Mouse (Mus musculus) midbrain, embryonic 16.5 days (tissue): ENCODE data around the gene Usp33. TPM values are rescaled to one million over a fixed set of nuclear protein-coding genes. Genes with fewer than 3 reads are reported as not detected.

ENCODE experiments used
- ATAC-seq: fragments of 200-750 bp; cut with Nextera tagmentation; 2 replicates; pipeline ENCODE4 v1.8.0; 2017; ENCODE audit warnings: moderate TSS enrichment
- H3K27ac ChIP-seq: fragments of 300-500 bp; sonication (generic); 2 replicates; pipeline ENCODE4 v1.5.1; 2014; ENCODE audit warnings: mild to moderate bottlenecking, low read length, mixed read lengths
- H3K27me3 ChIP-seq: fragments of 300-500 bp; sonication (generic); 2 replicates; pipeline ENCODE4 v1.6.1; 2014; ENCODE audit warnings: low read depth, low read length, mixed read lengths; ENCODE audit not compliant: control insufficient read depth, insufficient read depth
- H3K36me3 ChIP-seq: fragments of 300-500 bp; sonication (generic); 2 replicates; pipeline ENCODE4 v1.6.1; 2014; ENCODE audit warnings: mild to moderate bottlenecking, low read length, moderate library complexity, mixed read lengths; ENCODE audit not compliant: control insufficient read depth, insufficient read depth
- H3K4me1 ChIP-seq: fragments of 300-500 bp; sonication (generic); 2 replicates; pipeline ENCODE4 v1.6.1; 2014; ENCODE audit warnings: mild to moderate bottlenecking, low read length, mixed read lengths; ENCODE audit not compliant: control insufficient read depth, insufficient read depth
- H3K4me2 ChIP-seq: fragments of 300-500 bp; sonication (generic); 2 replicates; pipeline ENCODE4 v1.6.1; 2014; ENCODE audit warnings: mild to moderate bottlenecking, low read length, mixed read lengths
- H3K4me3 ChIP-seq: fragments of 300-500 bp; sonication (generic); 2 replicates; pipeline ENCODE4 v1.5.1; 2014; ENCODE audit warnings: low read depth, mild to moderate bottlenecking, low read length, moderate library complexity, mixed read lengths
- H3K9ac ChIP-seq: fragments of 300-500 bp; sonication (generic); 2 replicates; pipeline ENCODE4 v1.6.1; 2014; ENCODE audit warnings: low read depth, low read length, mixed read lengths
- H3K9me3 ChIP-seq: fragments of 300-500 bp; sonication (generic); replicated peaks from 2 replicates; pipeline ENCODE4 v1.6.1; 2014; ENCODE audit warnings: mild to moderate bottlenecking, low read length, mixed read lengths; ENCODE audit not compliant: control insufficient read depth, poor library complexity, severe bottlenecking
- WGBS: fragments of 180-500 bp; shearing (Covaris S2); extraction: QIAGEN DNeasy Blood & Tissue Kit; methylation state at CpG from one replicate; pipeline ENCODE4 v1.1.7; 2014; 5-methylcytosine and 5-hydroxymethylcytosine counted together
- polyA plus RNA-seq: library from polyadenylated mRNA; unstranded; fragments of >200 nt; fragmentation: Nextera tagmentation; extraction: Ambion mirVana; gene quantifications from 2 replicates; pipeline ENCODE4 v1.2.1, GENCODE M21; 2015

The Usp33 gene
- polyA plus RNA-seq, 1 experiment from 2014 or later, result 102 TPM

- under 1% methylated on average over 52 of the region's 108 CpGs for WGBS
- Histone ChIP-seq H3K27ac (peak within 1 kb of the TSS; percentile 99), H3K9ac (peak within 1 kb of the TSS; percentile 93), H3K4me3 (peak within 1 kb of the TSS; percentile 74), H3K4me1 (peaks cover 20% of the 10 kb centered on the region), H3K27me3 (no peaks in the 10 kb centered on the region), H3K9me3 (no peaks in the 10 kb centered on the region), H3K36me3 (no peaks in the 10 kb centered on the region), H3K4me2 (peak within 1 kb of the TSS; percentile 67)
- peak; percentile 94 for ATAC-seq
Measured at GRCm38 (mm10) chr3:152395350-152396277, 49.3 kb downstream of the Usp33 start, which contains the start of gene Zzz3. Gene Zzz3, plus strand, starts transcription at chr3:152395473.

- ATAC-seq, result peak; percentile 92
- WGBS, result 0% methylated on average over 65 of the region's 102 CpGs
Measured at GRCm38 (mm10) chr3:152396278-152396987, 50.2 kb downstream of the Usp33 start.

GRCm38 (mm10) chr3:152396988-152397314 is 50.7 kb downstream of the Usp33 start:
- Histone ChIP-seq H3K4me3 (peak overlapping the region; percentile 74), H3K4me2 (peak overlapping the region; percentile 70), H3K9ac (peak overlapping the region; percentile 93), H3K27me3 (no peaks in the 10 kb centered on the region), H3K9me3 (no peaks in the 10 kb centered on the region), H3K4me1 (peaks cover 20% of the 10 kb centered on the region), H3K27ac (peak overlapping the region; percentile 99), H3K36me3 (no peaks in the 10 kb centered on the region)
- under 1% methylated on average over 10 of the region's 10 CpGs for whole genome bisulfite sequencing
- ATAC-seq, result no peak

More at GRCm38 (mm10) chr3:152396278-152396987, 50.2 kb downstream of the Usp33 start:
- H3K4me1 ChIP-seq, result peaks cover 20% of the 10 kb centered on the region
- peak overlapping the region; percentile 93 for H3K9ac ChIP-seq
- peak overlapping the region; percentile 99 for H3K27ac ChIP-seq
- H3K4me3 ChIP-seq, result peak overlapping the region; percentile 74
- H3K27me3 ChIP-seq, result no peaks in the 10 kb centered on the region
- H3K36me3 ChIP-seq, result no peaks in the 10 kb centered on the region
- H3K9me3 ChIP-seq, result no peaks in the 10 kb centered on the region
- peak overlapping the region; percentile 70 for H3K4me2 ChIP-seq

- H3K9ac ChIP-seq, result peak overlapping the region; percentile 93
- H3K27ac ChIP-seq, result no peak overlapping the region
- peak overlapping the region; percentile 74 for H3K4me3 ChIP-seq
- H3K36me3 ChIP-seq, result no peaks in the 10 kb centered on the region
- WGBS, result 58% methylated on average over 9 of the region's 9 CpGs
- H3K4me2 ChIP-seq, result peak overlapping the region; percentile 70
- no peaks in the 10 kb centered on the region for H3K9me3 ChIP-seq
- H3K27me3 ChIP-seq, result no peaks in the 10 kb centered on the region
- ATAC-seq, result no peak
- H3K4me1 ChIP-seq, result peaks cover 20% of the 10 kb centered on the region
Measured at GRCm38 (mm10) chr3:152397335-152397940, 51.2 kb downstream of the Usp33 start.

- H3K27me3 ChIP-seq, result no peaks in the 10 kb centered on the region
- H3K36me3 ChIP-seq, result no peaks in the 10 kb centered on the region
- 93% methylated on average over 5 of the region's 5 CpGs for WGBS
- H3K27ac ChIP-seq, result no peak overlapping the region
- no peak overlapping the region for H3K4me2 ChIP-seq
- ATAC-seq, result no peak
- H3K9me3 ChIP-seq, result no peaks in the 10 kb centered on the region
- H3K9ac ChIP-seq, result no peak overlapping the region
- no peak overlapping the region for H3K4me3 ChIP-seq
- peaks cover 10% of the 10 kb centered on the region for H3K4me1 ChIP-seq
Measured at GRCm38 (mm10) chr3:152400441-152400840, 54.2 kb downstream of the Usp33 start.

- 87% methylated on average over 3 of the region's 3 CpGs for WGBS
- no peaks in the 10 kb centered on the region for H3K36me3 ChIP-seq
- no peak overlapping the region for H3K27ac ChIP-seq
- H3K4me3 ChIP-seq, result no peak overlapping the region
- H3K27me3 ChIP-seq, result no peaks in the 10 kb centered on the region
- no peaks in the 10 kb centered on the region for H3K9me3 ChIP-seq
- no peak overlapping the region for H3K9ac ChIP-seq
- H3K4me1 ChIP-seq, result peaks cover 10% of the 10 kb centered on the region
- ATAC-seq, result no peak
- H3K4me2 ChIP-seq, result no peak overlapping the region
Measured at GRCm38 (mm10) chr3:152400875-152401274, 54.6 kb downstream of the Usp33 start.

GRCm38 (mm10) chr3:152401964-152402670 is 55.8 kb downstream of the Usp33 start:
- no peak for ATAC-seq

GRCm38 (mm10) chr3:152402671-152403066 is 56.4 kb downstream of the Usp33 start:
- Histone ChIP-seq H3K4me1 (peaks cover 4% of the 10 kb centered on the region), H3K9me3 (no peaks in the 10 kb centered on the region), H3K4me3 (no peak overlapping the region), H3K9ac (no peak overlapping the region), H3K27me3 (no peaks in the 10 kb centered on the region), H3K4me2 (no peak overlapping the region), H3K27ac (no peak overlapping the region), H3K36me3 (no peaks in the 10 kb centered on the region)
- WGBS, result 95% methylated on average over 3 of the region's 3 CpGs
- no peak for ATAC-seq

More at GRCm38 (mm10) chr3:152401964-152402670, 55.8 kb downstream of the Usp33 start:
- Histone ChIP-seq H3K9ac (no peak overlapping the region), H3K9me3 (no peaks in the 10 kb centered on the region), H3K4me2 (no peak overlapping the region), H3K27me3 (no peaks in the 10 kb centered on the region), H3K4me3 (no peak overlapping the region), H3K27ac (no peak overlapping the region), H3K4me1 (peaks cover 10% of the 10 kb centered on the region), H3K36me3 (no peaks in the 10 kb centered on the region)
- 88% methylated on average over 7 of the region's 7 CpGs for WGBS
